Mouse (Mus musculus) frontal cortex, adult (tissue): Measurements from ENCODE around the gene Csf2rb2.
A peak's percentile ranks its signal among the peaks of the same experiment; 100 is the strongest.
"Not testable (repeated sequence)": the region's sequence is repeated elsewhere in the genome, so short reads cannot be mapped to it uniquely, and the experiment has no call there.

Source experiments
- ATAC-seq: cut with Nextera tagmentation; 2 replicates; pipeline ENCODE4 v1.9.2; 2017; ENCODE audit warnings: mild to moderate bottlenecking, moderate library complexity, mixed read lengths; ENCODE audit not compliant: low TSS enrichment

Csf2rb2 gene

GRCm38 (mm10) chr15:78257326-78258050 lies 48.0 kb downstream of the Csf2rb2 start:
- ATAC-seq: peak; percentile 57; the same call in 1 of the 2 replicates

GRCm38 (mm10) chr15:78256602-78257259 lies 48.8 kb downstream of the Csf2rb2 start:
- not testable (repeated sequence) for ATAC-seq

- ATAC-seq: peak; percentile 64; the same call in 1 of the 2 replicates
Measured at GRCm38 (mm10) chr15:78254751-78255150, 50.8 kb downstream of the Csf2rb2 start.

GRCm38 (mm10) chr15:78248410-78248809 lies 57.1 kb downstream of the Csf2rb2 start:
- no peak for ATAC-seq

- no peak for ATAC-seq
Measured at GRCm38 (mm10) chr15:78247659-78248058, 57.9 kb downstream of the Csf2rb2 start.

- no peak for ATAC-seq
Measured at GRCm38 (mm10) chr15:78246143-78247116, 59.1 kb downstream of the Csf2rb2 start.

- no peak for ATAC-seq
Measured at GRCm38 (mm10) chr15:78244695-78245492, 60.6 kb downstream of the Csf2rb2 start, which contains the start of gene Ncf4. Gene Ncf4 (plus strand): TSS chr15:78244801.

- peak; percentile 50 for ATAC-seq
Measured at GRCm38 (mm10) chr15:78243774-78244173, 61.7 kb downstream of the Csf2rb2 start.

GRCm38 (mm10) chr15:78243061-78243460 lies 62.5 kb downstream of the Csf2rb2 start:
- no peak for ATAC-seq

GRCm38 (mm10) chr15:78241335-78241734 lies 64.2 kb downstream of the Csf2rb2 start:
- no peak for ATAC-seq

GRCm38 (mm10) chr15:78239956-78240617 lies 65.4 kb downstream of the Csf2rb2 start:
- ATAC-seq: no peak

GRCm38 (mm10) chr15:78239453-78239852 lies 66.1 kb downstream of the Csf2rb2 start:
- 0 out of 2 replicates have a peak, but pooled peaks have one; percentile 34 for ATAC-seq

GRCm38 (mm10) chr15:78234823-78235509 lies 70.6 kb downstream of the Csf2rb2 start:
- ATAC-seq: no peak
